Mouse (Mus musculus) spleen, adult 2 months (tissue): ENCODE results near the gene Aldh1l1. TPM values are rescaled to one million over a fixed set of nuclear protein-coding genes. Genes with fewer than 3 reads are reported as not detected.
A peak's percentile ranks its signal among the peaks of the same experiment; 100 is the strongest.

Source experiments
- DNase-seq, 2 experiments: peaks; one replicate each; pipeline versions ENCODE4 v3.0.0 to v3.0.0-alpha.2; 2012 to 2021; ENCODE audit warnings: low spot score in 2 of 2, low read depth in 1 of 2
- H3K27ac ChIP-seq: fragments of 200-500 bp; 2 replicates; pipeline ENCODE4 v1.5.1; 2012; ENCODE audit warnings: low read length, inconsistent platforms; ENCODE audit not compliant: insufficient read depth
- H3K27me3 ChIP-seq: fragments of 200-500 bp; 2 replicates; pipeline ENCODE4 v1.6.1; 2012; ENCODE audit warnings: mild to moderate bottlenecking, moderate library complexity, low read length, inconsistent platforms; ENCODE audit not compliant: control insufficient read depth, insufficient read depth
- H3K36me3 ChIP-seq: fragments of 200-500 bp; 2 replicates; pipeline ENCODE4 v1.6.1; 2012; ENCODE audit warnings: mild to moderate bottlenecking, low read length, inconsistent platforms; ENCODE audit not compliant: control insufficient read depth, insufficient read depth
- H3K4me1 ChIP-seq: fragments of 200-500 bp; 2 replicates; pipeline ENCODE4 v1.6.1; 2011; ENCODE audit warnings: inconsistent platforms; ENCODE audit not compliant: control insufficient read depth, insufficient read depth, insufficient read length
- H3K4me3 ChIP-seq: fragments of 200-500 bp; 2 replicates; pipeline ENCODE4 v1.5.1; 2011; ENCODE audit warnings: mild to moderate bottlenecking, inconsistent platforms; ENCODE audit not compliant: insufficient read depth, insufficient read length; ENCODE audit errors: extremely low read depth
- CTCF ChIP-seq: fragments of 200-500 bp; IDR thresholded peaks from 2 replicates; pipeline ENCODE4 v1.5.1; 2011; ENCODE audit warnings: mild to moderate bottlenecking, inconsistent platforms; ENCODE audit not compliant: insufficient read depth, insufficient read length, insufficient replicate concordance; ENCODE audit errors: extremely low read depth
- POLR2A ChIP-seq: fragments of 200-500 bp; IDR thresholded peaks from 2 replicates; pipeline ENCODE4 v1.6.1; 2011; ENCODE audit warnings: low read depth, low read length, inconsistent platforms
- WGBS: fragments of 180-500 bp; shearing (Covaris S2); methylation state at CpG from one replicate; pipeline ENCODE4 v1.1.7; 2018; 5-methylcytosine and 5-hydroxymethylcytosine counted together
- polyA plus RNA-seq: library from polyadenylated mRNA; depleted of rRNA; stranded (reverse); fragments of >200 nt; gene quantifications from 2 replicates; pipeline ENCODE4 v1.2.3, GENCODE M21; 2012

The Aldh1l1 gene
- polyA plus RNA-seq, 1 experiment, result 2.9 TPM

- no peaks in the 10 kb centered on the region for H3K36me3 ChIP-seq
- TF ChIP-seq CTCF, result no peak
- TF ChIP-seq POLR2A, result no peak
- H3K27ac ChIP-seq, result no peak overlapping the region
- H3K27me3 ChIP-seq, result no peaks in the 10 kb centered on the region
- no peak overlapping the region for H3K4me3 ChIP-seq
- DNase-seq, result no peak
- WGBS, result 68% methylated on average over 5 of the region's 5 CpGs
- no peaks in the 10 kb centered on the region for H3K4me1 ChIP-seq
Measured at GRCm38 (mm10) chr6:90513074-90513856, 27.0 kb downstream of the Aldh1l1 start.

GRCm38 (mm10) chr6:90514369-90514768, 28.1 kb downstream of the Aldh1l1 start:
- H3K27ac ChIP-seq, result no peak overlapping the region
- H3K27me3 ChIP-seq, result no peaks in the 10 kb centered on the region
- no peak overlapping the region for H3K4me3 ChIP-seq
- H3K36me3 ChIP-seq, result no peaks in the 10 kb centered on the region
- no peaks in the 10 kb centered on the region for H3K4me1 ChIP-seq
- DNase-seq, result no peak
- TF ChIP-seq CTCF, result no peak
- TF ChIP-seq POLR2A, result no peak

- no peaks in the 10 kb centered on the region for H3K4me1 ChIP-seq
- 49% methylated on average over 4 of the region's 4 CpGs for WGBS
- no peak overlapping the region for H3K27ac ChIP-seq
- H3K4me3 ChIP-seq, result no peak overlapping the region
- H3K36me3 ChIP-seq, result no peaks in the 10 kb centered on the region
- no peaks in the 10 kb centered on the region for H3K27me3 ChIP-seq
- TF ChIP-seq POLR2A (no peak), CTCF (peak; percentile 56; the same call in 1 of the 2 replicates)
- peak in 1 of 2 experiments; percentile 37 for DNase-seq
Measured at GRCm38 (mm10) chr6:90514883-90515405, 28.7 kb downstream of the Aldh1l1 start.

- no peak for TF ChIP-seq POLR2A
- TF ChIP-seq CTCF, result no peak
- DNase-seq, result no peak
- Histone ChIP-seq H3K27me3 (no peaks in the 10 kb centered on the region), H3K36me3 (no peaks in the 10 kb centered on the region), H3K4me1 (no peaks in the 10 kb centered on the region), H3K27ac (no peak overlapping the region), H3K4me3 (no peak overlapping the region)
- WGBS, result 43% methylated on average over 3 of the region's 3 CpGs
Measured at GRCm38 (mm10) chr6:90518892-90519291, 32.7 kb downstream of the Aldh1l1 start.

GRCm38 (mm10) chr6:90519375-90519774, 33.1 kb downstream of the Aldh1l1 start:
- Histone ChIP-seq H3K4me3 (no peak overlapping the region), H3K27ac (no peak overlapping the region), H3K36me3 (no peaks in the 10 kb centered on the region), H3K4me1 (no peaks in the 10 kb centered on the region), H3K27me3 (no peaks in the 10 kb centered on the region)
- TF ChIP-seq POLR2A (no peak), CTCF (no peak)
- WGBS, result 58% methylated on average over 5 of the region's 5 CpGs
- DNase-seq, result no peak

- TF ChIP-seq POLR2A, result no peak
- TF ChIP-seq CTCF, result no peak
- no peaks in the 10 kb centered on the region for H3K27me3 ChIP-seq
- WGBS, result 68% methylated on average over 3 of the region's 3 CpGs
- DNase-seq, result no peak
- H3K4me3 ChIP-seq, result no peak overlapping the region
- H3K36me3 ChIP-seq, result no peaks in the 10 kb centered on the region
- H3K4me1 ChIP-seq, result no peaks in the 10 kb centered on the region
- no peak overlapping the region for H3K27ac ChIP-seq
Measured at GRCm38 (mm10) chr6:90526406-90526805, 40.2 kb downstream of the Aldh1l1 start.

GRCm38 (mm10) chr6:90529461-90530046, 43.3 kb downstream of the Aldh1l1 start:
- Histone ChIP-seq H3K4me3 (no peak overlapping the region), H3K27ac (no peak overlapping the region), H3K4me1 (no peaks in the 10 kb centered on the region), H3K36me3 (no peaks in the 10 kb centered on the region), H3K27me3 (no peaks in the 10 kb centered on the region)
- WGBS, result 78% methylated on average over 2 of the region's 2 CpGs
- TF ChIP-seq POLR2A (no peak), CTCF (no peak)
- no peak for DNase-seq
